Mouse (Mus musculus): Measurements from ENCODE around the gene Arv1.

Arv1 gene

DNA sequence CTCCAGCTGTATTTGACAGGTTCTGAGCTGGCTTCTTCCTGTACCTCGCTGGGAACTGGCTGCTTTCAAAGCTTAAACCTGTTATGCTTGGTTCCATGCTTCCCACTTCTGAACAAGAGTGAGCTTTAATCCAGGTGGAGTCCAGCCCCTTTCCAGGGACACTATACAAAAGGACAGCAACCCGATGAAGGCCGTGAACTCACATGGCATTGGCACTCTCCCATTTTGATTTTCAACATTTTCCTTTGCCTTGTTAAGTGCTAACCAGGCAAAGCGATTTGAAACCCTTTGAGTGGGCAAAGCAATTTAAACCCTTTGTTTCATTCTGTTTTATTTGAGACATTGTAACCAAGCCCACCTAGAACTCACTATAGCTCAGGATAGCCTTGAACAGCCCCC lies 32.9 kb downstream of the Arv1 start:
- no peak for TF ChIP-seq GATA4 (IDR thresholded peaks at IDR 0.05; ENCODE audit: insufficient replicate concordance, low read length)

DNA sequence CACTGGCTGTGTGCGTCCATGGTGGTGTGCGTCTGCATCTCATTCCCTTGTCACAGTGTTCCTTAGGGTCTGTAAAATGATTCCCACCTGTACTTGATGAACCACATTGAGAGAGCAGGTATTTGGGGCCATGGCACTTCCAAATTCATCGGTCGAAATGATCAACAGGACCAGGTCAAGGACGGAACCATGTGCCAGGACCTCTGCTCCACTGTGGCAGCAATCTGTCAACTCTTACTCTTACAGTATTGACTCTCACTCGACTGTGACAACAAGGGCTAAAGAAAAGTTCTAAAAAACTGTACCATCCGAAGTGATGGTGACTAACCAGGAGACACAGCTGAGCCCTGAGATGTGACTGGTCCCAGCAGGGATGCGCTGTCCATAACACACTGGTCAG lies 33.5 kb downstream of the Arv1 start:
- TF ChIP-seq GATA4 (IDR thresholded peaks at IDR 0.05; ENCODE audit: insufficient replicate concordance, low read length) = no peak; the same call in 1 of the 2 replicates

DNA sequence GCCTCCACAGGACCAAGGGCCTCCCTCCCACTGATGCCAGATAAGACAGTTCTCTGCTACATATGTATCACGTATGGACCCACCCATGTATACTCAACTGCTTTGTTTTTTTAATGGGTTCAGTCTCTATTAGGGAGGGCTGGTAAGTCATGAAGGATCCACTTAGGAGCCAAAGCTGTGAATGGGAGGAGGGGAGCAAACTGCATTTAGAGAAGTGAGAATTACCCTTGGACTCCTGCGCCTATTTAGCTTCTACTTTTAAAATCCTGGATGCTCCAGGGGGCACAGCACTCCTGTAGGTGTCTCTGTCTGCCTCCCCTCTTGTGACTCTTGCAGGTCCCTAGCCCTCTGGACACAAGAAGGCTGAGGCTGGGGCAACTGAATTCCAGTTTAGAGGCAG lies 34.2 kb downstream of the Arv1 start:
- TF ChIP-seq GATA4 (IDR thresholded peaks at IDR 0.05; ENCODE audit: insufficient replicate concordance, low read length) = no peak

DNA sequence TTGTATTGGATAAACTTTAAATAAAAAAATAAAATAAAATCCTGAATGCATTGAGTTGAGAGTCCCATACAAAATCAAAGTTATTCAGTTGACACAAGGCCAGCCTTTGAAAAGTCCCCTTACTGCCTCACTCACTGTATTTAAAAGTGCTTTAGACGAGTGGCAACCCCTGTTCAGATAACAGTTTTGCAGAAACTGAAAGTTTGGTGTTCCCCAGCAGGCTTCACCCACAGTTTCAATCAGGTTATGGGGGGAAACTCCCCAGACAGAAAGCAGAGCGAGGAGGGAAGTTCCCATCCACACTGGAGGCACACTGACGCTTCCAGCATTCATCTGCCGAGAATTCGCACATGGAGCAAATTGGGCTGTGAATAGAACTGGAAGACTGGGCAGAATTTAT lies 34.7 kb downstream of the Arv1 start:
- TF ChIP-seq GATA4 (IDR thresholded peaks at IDR 0.05; ENCODE audit: insufficient replicate concordance, low read length) = no peak

DNA sequence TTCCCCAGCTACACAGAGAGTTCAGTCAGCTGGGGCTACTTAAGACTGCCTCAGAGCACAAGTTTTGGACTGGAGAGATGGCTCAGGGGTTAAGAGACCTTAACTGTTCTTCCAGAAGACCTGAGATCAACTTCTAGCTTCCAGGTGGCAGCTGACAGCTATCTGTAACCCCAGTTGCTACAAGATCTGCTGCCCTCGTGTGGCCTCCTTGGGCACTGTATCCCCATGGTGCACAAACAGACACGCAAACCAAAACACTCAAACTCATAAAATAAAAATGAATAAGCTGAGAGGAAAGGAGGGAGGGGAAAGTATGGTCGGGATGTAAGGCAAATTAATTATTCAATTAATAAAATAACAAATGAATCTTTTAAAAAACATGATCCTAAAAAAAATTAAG lies 36.6 kb downstream of the Arv1 start:
- no peak for TF ChIP-seq GATA4 (IDR thresholded peaks at IDR 0.05; ENCODE audit: insufficient replicate concordance, low read length)

DNA sequence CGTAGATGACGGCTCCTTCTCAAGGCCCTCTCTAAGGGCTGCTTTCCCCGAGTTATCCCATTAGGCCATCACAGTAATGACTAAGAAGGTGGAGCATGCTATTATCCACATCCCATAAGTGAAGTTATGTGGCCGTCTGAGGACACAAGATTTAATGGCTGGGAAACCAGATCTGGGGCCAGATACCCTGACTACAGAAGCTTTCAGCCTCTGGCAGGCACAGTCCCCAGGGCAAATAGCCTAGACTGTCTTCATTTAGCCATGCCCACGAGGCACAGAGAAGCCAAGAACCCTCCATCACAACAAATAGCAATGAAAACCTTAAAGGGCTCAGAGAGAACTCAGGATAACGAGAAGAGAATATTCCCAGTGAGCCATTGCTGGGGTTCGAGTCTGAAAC lies 41.1 kb downstream of the Arv1 start:
- TF ChIP-seq GATA4 (IDR thresholded peaks at IDR 0.05; ENCODE audit: insufficient replicate concordance, low read length) = no peak

DNA sequence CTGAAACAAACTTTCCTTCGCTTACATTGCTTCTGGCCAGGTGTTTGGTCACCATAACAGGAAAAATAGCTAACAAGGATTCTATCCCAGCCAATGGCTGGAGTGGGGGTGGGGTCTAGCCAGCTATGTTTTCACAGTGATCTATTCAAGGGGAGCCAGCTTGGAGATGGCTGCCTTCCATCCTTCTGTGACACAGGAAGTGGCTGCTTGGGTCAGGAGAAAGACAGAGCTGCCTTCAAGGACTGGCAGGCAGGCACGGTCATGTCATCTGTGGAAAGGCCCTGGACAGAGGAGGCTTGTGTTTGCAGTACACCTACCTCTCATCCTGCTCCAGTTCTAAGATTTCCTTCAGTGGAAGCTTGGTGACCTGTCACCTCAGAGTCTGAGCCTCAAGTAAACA lies 50.5 kb downstream of the Arv1 start:
- no peak for TF ChIP-seq GATA4 (IDR thresholded peaks at IDR 0.05; ENCODE audit: insufficient replicate concordance, low read length)

DNA sequence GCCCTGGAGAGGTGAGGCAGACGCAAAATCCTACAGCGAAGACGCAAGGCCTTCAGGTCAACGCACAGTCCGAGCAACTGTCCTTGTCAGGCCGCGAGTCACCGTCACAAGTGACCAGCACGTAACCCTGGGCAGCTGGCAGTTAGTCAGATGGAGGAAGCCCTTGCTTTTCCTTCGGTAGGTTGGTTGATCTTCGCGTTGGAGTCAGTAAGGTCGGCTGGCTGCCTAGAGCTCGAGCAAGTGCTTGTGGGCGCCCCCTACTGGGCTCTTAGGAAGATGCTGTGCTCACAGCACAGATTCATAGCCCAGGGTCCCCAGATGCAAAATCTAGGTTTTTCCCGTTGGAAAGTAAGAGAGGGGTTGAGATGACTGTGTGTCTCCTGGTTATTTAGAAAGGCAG lies 53.8 kb downstream of the Arv1 start:
- no peak for TF ChIP-seq GATA4 (IDR thresholded peaks at IDR 0.05; ENCODE audit: insufficient replicate concordance, low read length)

DNA sequence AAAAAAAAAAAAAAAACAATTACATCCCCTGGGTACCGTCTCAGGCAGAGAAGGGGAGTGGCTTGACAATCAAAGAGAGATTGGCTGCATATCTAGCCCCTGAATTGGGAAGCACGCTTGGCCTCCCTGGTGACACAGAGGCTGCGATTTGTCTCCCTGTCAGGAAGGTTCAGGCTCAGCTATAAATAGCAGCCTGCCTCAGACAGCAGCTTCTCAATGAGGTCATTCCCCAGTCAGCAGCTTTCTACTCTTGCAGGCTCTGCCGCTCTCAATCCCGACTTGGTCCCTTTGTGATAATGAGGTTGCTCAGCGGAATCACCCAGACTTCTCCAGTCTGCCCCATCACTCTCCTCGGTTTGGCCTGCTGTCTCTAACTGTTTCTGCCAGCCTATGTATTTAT lies 58.3 kb downstream of the Arv1 start:
- TF ChIP-seq GATA4 (IDR thresholded peaks at IDR 0.05; ENCODE audit: insufficient replicate concordance, low read length) = no peak

DNA sequence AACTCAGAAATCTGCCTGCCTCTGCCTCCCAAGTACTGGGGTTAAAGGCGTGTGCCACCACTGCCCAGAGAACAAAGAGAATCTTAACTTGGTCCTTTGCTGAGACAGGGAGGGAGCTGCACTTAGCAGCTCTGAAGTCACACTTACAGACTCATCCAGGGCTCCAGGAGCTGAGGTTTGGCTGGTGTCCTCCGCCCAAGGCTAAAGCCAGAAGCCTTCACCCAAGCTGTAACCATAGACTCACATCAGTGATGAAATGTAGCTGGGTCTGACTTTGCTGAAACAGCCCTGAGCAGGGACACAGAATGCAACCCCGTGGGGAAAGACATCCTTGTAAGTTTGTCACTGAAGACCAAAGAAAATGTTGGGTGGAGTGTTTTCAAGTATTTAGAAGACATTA lies 60.5 kb downstream of the Arv1 start:
- no peak for TF ChIP-seq GATA4 (IDR thresholded peaks at IDR 0.05; ENCODE audit: insufficient replicate concordance, low read length)

DNA sequence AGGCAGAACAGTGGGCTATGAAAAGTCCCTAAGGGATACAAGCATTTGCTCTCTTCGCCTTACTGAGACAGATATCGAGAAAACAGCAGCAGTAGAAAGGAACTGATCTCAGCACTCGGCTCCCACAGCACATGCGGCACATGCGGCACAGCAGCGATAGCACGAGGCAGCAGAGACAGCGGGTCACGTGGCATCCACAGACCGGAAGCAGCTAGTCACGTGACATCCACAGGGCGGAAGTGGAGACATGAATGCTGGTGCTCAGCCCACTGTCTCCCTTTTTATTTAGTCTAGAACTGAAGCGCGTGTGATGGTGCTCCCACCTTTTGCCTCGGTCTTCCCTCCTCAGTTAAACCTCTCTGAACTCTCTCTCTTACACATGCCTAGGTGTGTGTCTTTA lies 61.3 kb downstream of the Arv1 start:
- no peak for TF ChIP-seq GATA4 (IDR thresholded peaks at IDR 0.05; ENCODE audit: insufficient replicate concordance, low read length)

Data from liver, adult (tissue).